Mouse (Mus musculus): ENCODE results near the gene Tor2a. TPM values are rescaled to one million over a fixed set of nuclear protein-coding genes. Genes with fewer than 3 reads are reported as not detected.

The Tor2a gene
- total and polyA plus RNA-seq, 3 experiments, result 9.0 to 28.2 (median 14.0) TPM

DNA sequence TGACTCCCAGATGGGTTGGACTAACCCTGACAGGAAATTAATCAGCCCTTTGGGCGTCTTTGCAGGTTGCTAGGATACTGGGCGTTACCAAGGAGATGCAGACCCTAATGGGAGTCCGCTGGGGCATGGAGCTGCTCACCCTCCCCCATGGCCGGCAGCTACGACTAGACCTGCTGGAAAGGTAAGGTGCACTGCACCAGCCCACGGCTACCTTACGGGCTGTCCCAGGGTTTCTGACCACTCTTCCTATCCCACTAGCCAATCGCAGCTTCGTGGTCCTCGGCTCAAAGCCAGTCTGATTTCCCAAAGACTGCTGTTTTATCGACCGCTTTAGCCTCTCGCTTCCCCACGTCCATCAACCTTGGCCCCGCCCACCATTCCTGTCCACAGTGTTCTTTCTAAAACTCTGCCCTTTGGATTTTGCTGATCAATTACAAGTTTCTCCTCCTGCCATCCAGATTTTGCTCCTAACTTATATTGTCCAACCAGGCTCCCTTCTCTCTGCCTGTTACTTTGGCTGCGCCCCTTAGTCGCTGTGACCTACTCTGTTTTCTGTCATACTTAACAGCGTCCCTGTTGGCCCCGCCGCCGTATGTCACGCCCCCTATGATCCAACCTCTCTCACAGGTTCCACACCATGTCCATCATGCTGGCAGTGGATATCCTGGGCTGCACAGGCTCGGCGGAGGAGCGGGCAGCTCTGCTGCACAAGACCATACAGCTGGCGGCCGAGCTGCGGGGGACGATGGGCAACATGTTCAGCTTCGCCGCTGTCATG is 6.0 kb upstream of the Tor2a start:
- peaks cover 45% of the 10 kb centered on the region for H3K27me3 ChIP-seq (ENCODE audit: insufficient read depth, low read length)
- no peaks in the 10 kb centered on the region for H3K36me3 ChIP-seq (replicated peaks)
- ATAC-seq (ENCODE audit: extremely low read depth, insufficient number of reproducible peaks, low FRiP score, poor library complexity, severe bottlenecking) (no peak), DNase-seq (ENCODE audit: low spot score) (no peak)
- peaks cover 4% of the 10 kb centered on the region; the same call in 1 of the 2 replicates for H3K4me1 ChIP-seq (ENCODE audit: insufficient read depth, low read depth, low read length)
- TF ChIP-seq POLR2AphosphoS5 (IDR thresholded peaks at IDR 0.05; ENCODE audit: insufficient replicate concordance, low read depth, low read length), result no peak
- TF ChIP-seq GATA2 (IDR thresholded peaks at IDR 0.05; ENCODE audit: borderline replicate concordance, low read depth, low read length), result no peak
- no peak for TF ChIP-seq CTCF (IDR thresholded peaks at IDR 0.05; ENCODE audit: low read depth, low read length)
- no peak for TF ChIP-seq GATA1 (IDR thresholded peaks at IDR 0.05; ENCODE audit: borderline replicate concordance, low read length)
- no peak for TF ChIP-seq TAL1 (conservative IDR thresholded peaks at IDR 0.05; ENCODE audit: low read depth, low read length)
- no peak overlapping the region for H3K4me3 ChIP-seq (ENCODE audit: low read depth, low read length)
- H3K9me3 ChIP-seq (replicated peaks), result no peaks in the 10 kb centered on the region

DNA sequence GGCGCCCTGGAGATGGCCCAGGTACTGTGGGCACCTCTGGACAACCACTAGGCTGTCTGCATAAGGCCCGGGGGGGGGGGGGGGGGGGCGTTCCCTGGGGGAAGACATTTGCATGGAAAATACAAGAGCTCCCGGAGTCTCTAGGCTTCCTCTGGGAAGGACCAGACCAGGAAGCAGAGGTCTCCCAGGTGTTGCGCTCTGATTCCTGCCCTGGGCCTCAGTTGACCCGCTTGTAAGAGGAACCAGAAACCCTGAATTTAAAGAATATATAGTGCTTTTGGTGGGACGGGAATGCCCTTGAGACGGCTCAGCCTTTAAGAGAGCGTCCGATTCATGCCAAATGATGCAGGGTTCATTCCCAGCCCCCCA is 5.4 kb upstream of the Tor2a start:
- H3K4me3 ChIP-seq (ENCODE audit: low read depth, low read length), result no peak overlapping the region
- TF ChIP-seq GATA2 (IDR thresholded peaks at IDR 0.05; ENCODE audit: borderline replicate concordance, low read depth, low read length) (no peak), TAL1 (conservative IDR thresholded peaks at IDR 0.05; ENCODE audit: low read depth, low read length) (no peak), GATA1 (IDR thresholded peaks at IDR 0.05; ENCODE audit: borderline replicate concordance, low read length) (no peak), POLR2AphosphoS5 (IDR thresholded peaks at IDR 0.05; ENCODE audit: insufficient replicate concordance, low read depth, low read length) (no peak), CTCF (IDR thresholded peaks at IDR 0.05; ENCODE audit: low read depth, low read length) (no peak)

DNA sequence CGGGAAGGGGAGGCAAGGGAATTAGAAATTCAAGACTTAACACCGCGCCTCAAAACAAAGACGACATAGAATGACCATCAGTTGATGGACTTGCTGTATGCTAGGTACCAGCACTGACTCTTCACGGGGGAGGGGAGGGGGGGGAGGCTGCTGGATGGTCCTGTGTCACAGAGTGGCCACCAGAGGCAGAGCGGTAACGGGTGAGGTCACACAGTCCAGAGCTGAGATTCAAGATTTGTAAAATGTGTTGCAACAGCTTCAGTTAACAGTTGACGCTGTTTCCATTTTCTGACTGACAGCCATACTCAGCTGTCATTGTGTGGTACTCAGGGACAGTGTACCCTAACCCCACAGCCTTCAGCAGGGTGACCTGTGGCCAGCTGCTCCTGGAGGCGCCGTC is 4.9 kb upstream of the Tor2a start:
- Histone ChIP-seq H3K4me1 (ENCODE audit: insufficient read depth, low read depth, low read length) (peaks cover 6% of the 10 kb centered on the region), H3K36me3 (replicated peaks) (no peaks in the 10 kb centered on the region)
- no peak for TF ChIP-seq POLR2AphosphoS5 (IDR thresholded peaks at IDR 0.05; ENCODE audit: insufficient replicate concordance, low read depth, low read length)
- TF ChIP-seq GATA1 (IDR thresholded peaks at IDR 0.05; ENCODE audit: borderline replicate concordance, low read length), result no peak
- no peak for TF ChIP-seq TAL1 (conservative IDR thresholded peaks at IDR 0.05; ENCODE audit: low read depth, low read length)
- no peak for TF ChIP-seq CTCF (IDR thresholded peaks at IDR 0.05; ENCODE audit: low read depth, low read length)
- no peak for TF ChIP-seq GATA2 (IDR thresholded peaks at IDR 0.05; ENCODE audit: borderline replicate concordance, low read depth, low read length)

More for the DNA sequence above, 5.4 kb upstream of the Tor2a start:
- DNase-seq (ENCODE audit: low spot score) (no peak), ATAC-seq (ENCODE audit: extremely low read depth, insufficient number of reproducible peaks, low FRiP score, poor library complexity, severe bottlenecking) (no peak)
- Histone ChIP-seq H3K36me3 (replicated peaks) (no peaks in the 10 kb centered on the region), H3K4me1 (ENCODE audit: insufficient read depth, low read depth, low read length) (peaks cover 5% of the 10 kb centered on the region), H3K27me3 (ENCODE audit: insufficient read depth, low read length) (peaks cover 43% of the 10 kb centered on the region), H3K9me3 (replicated peaks) (no peaks in the 10 kb centered on the region)

DNA sequence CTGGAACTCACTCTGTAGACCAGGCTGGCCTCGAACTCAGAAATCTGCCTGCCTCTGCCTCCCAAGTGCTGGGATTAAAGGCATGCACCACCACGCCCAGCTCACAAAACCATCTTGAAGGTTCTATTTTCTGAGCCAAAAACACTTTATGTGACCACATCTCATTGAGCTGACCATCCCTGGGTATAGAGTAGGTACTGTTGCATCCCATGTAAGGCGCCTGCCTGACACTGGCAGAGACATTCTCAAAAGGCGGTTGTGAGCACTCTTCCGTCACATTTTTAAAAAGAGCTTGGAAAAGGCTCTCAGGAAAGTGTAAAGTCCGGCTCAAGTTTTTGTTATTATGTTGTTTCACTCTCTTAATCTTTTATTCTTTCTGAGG is 369 bp upstream of the Tor2a start:
- Histone ChIP-seq H3K36me3 (replicated peaks) (peaks cover 34% of the 10 kb centered on the region), H3K4me1 (ENCODE audit: insufficient read depth, low read depth, low read length) (peaks cover 12% of the 10 kb centered on the region), H3K27me3 (ENCODE audit: insufficient read depth, low read length) (peaks cover 22% of the 10 kb centered on the region), H3K9me3 (replicated peaks) (no peaks in the 10 kb centered on the region), H3K4me3 (ENCODE audit: low read depth, low read length) (no peak overlapping the region; the same call in 1 of the 2 replicates)
- DNase-seq (ENCODE audit: low spot score), result no peak
- no peak for ATAC-seq (ENCODE audit: extremely low read depth, insufficient number of reproducible peaks, low FRiP score, poor library complexity, severe bottlenecking)
- TF ChIP-seq GATA1 (IDR thresholded peaks at IDR 0.05; ENCODE audit: borderline replicate concordance, low read length), result no peak
- TF ChIP-seq TAL1 (conservative IDR thresholded peaks at IDR 0.05; ENCODE audit: low read depth, low read length), result no peak
- TF ChIP-seq CTCF (IDR thresholded peaks at IDR 0.05; ENCODE audit: low read depth, low read length), result no peak
- TF ChIP-seq GATA2 (IDR thresholded peaks at IDR 0.05; ENCODE audit: borderline replicate concordance, low read depth, low read length), result no peak
- no peak for TF ChIP-seq POLR2AphosphoS5 (IDR thresholded peaks at IDR 0.05; ENCODE audit: insufficient replicate concordance, low read depth, low read length)

More for the DNA sequence above, 4.9 kb upstream of the Tor2a start:
- peaks cover 38% of the 10 kb centered on the region for H3K27me3 ChIP-seq (ENCODE audit: insufficient read depth, low read length)
- ATAC-seq (ENCODE audit: extremely low read depth, insufficient number of reproducible peaks, low FRiP score, poor library complexity, severe bottlenecking) (no peak), DNase-seq (ENCODE audit: low spot score) (no peak)
- H3K9me3 ChIP-seq (replicated peaks), result no peaks in the 10 kb centered on the region
- no peak overlapping the region for H3K4me3 ChIP-seq (ENCODE audit: low read depth, low read length)

DNA sequence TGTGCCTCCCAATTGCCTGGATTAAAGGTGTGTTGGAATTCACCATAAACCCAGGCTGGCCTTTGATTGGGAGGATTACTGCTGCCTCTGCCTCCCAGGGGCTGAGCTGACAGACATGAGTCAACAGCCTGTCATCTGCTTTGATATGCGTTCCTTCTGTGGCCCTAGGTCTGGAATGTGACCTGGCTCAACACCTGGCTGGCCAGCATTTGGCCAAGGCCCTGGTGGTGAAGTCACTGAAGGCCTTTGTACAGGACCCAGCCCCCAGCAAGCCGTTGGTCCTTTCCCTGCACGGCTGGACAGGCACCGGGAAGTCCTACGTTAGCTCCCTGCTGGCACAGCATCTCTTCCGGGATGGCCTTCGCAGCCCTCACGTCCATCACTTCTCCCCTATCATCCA is 1.5 kb downstream of the Tor2a start:
- ATAC-seq (ENCODE audit: extremely low read depth, insufficient number of reproducible peaks, low FRiP score, poor library complexity, severe bottlenecking) (no peak), DNase-seq (ENCODE audit: low spot score) (no peak)
- Histone ChIP-seq H3K36me3 (replicated peaks) (peaks cover 51% of the 10 kb centered on the region), H3K9me3 (replicated peaks) (no peaks in the 10 kb centered on the region), H3K4me3 (ENCODE audit: low read depth, low read length) (no peak overlapping the region), H3K27me3 (ENCODE audit: insufficient read depth, low read length) (peaks cover 11% of the 10 kb centered on the region; the same call in 1 of the 2 replicates), H3K4me1 (ENCODE audit: insufficient read depth, low read depth, low read length) (peaks cover 12% of the 10 kb centered on the region)
- TF ChIP-seq GATA1 (IDR thresholded peaks at IDR 0.05; ENCODE audit: borderline replicate concordance, low read length) (no peak), GATA2 (IDR thresholded peaks at IDR 0.05; ENCODE audit: borderline replicate concordance, low read depth, low read length) (no peak), POLR2AphosphoS5 (IDR thresholded peaks at IDR 0.05; ENCODE audit: insufficient replicate concordance, low read depth, low read length) (no peak), CTCF (IDR thresholded peaks at IDR 0.05; ENCODE audit: low read depth, low read length) (no peak), TAL1 (conservative IDR thresholded peaks at IDR 0.05; ENCODE audit: low read depth, low read length) (no peak)

DNA sequence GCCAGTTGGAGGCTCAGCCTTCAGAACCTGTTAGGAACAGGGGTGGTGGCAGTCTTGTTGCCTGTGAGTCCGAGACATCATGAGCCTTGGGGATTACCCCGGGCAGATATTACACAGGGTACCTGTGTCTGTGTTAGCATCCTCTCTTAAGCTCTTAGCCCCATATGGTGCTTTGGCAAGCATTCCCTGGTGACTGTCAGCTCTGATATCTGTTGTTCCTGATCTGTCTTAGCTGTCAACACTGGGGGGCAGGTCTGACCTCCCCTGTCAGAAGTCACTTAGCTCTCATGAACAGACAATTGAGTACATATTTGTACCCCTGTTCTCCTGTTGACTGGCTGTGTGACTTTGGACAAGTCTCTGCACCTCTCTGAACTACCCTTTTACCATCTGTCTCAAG is 2.0 kb downstream of the Tor2a start:
- no peak for DNase-seq (ENCODE audit: low spot score)
- no peak for ATAC-seq (ENCODE audit: extremely low read depth, insufficient number of reproducible peaks, low FRiP score, poor library complexity, severe bottlenecking)
- no peaks in the 10 kb centered on the region for H3K9me3 ChIP-seq (replicated peaks)
- peaks cover 12% of the 10 kb centered on the region for H3K4me1 ChIP-seq (ENCODE audit: insufficient read depth, low read depth, low read length)
- H3K36me3 ChIP-seq (replicated peaks), result peaks cover 51% of the 10 kb centered on the region
- no peak overlapping the region for H3K4me3 ChIP-seq (ENCODE audit: low read depth, low read length)
- no peak for TF ChIP-seq TAL1 (conservative IDR thresholded peaks at IDR 0.05; ENCODE audit: low read depth, low read length)
- no peak for TF ChIP-seq GATA1 (IDR thresholded peaks at IDR 0.05; ENCODE audit: borderline replicate concordance, low read length)
- no peak for TF ChIP-seq GATA2 (IDR thresholded peaks at IDR 0.05; ENCODE audit: borderline replicate concordance, low read depth, low read length)
- TF ChIP-seq CTCF (IDR thresholded peaks at IDR 0.05; ENCODE audit: low read depth, low read length), result no peak
- TF ChIP-seq POLR2AphosphoS5 (IDR thresholded peaks at IDR 0.05; ENCODE audit: insufficient replicate concordance, low read depth, low read length), result no peak
- peaks cover 10% of the 10 kb centered on the region; the same call in 1 of the 2 replicates for H3K27me3 ChIP-seq (ENCODE audit: insufficient read depth, low read length)

All from G1E (cell line).